Mouse (Mus musculus) MEL-GATA-1-ER (cell line): ENCODE data around the gene Pmfbp1.
"Not testable (repeated sequence)": the region's sequence is repeated elsewhere in the genome, so short reads cannot be mapped to it uniquely, and the experiment has no call there.

Source experiments
- DNase-seq: peaks from one replicate; pipeline ENCODE4 v3.0.0-alpha.2; 2012; ENCODE audit warnings: low read depth; ENCODE audit errors: extremely low read depth

The Pmfbp1 gene

DNA sequence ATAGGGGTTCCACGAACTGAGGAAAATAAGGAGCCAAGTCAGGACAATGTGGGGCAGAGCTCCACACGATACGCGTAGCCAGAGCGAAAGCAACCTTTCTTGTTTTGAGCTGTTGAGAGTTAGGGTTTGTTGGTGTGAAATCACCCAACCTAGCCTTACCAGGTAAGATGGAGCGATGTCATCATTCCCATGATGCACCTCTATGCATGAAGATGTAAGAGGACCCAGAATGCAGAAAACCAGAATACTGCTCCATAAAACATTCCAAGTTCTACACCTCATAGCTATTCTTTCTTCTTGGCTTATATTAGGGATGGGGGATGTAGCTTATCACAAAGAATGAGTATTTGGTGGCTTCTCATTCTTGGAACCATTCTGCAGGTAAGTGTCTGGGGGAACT, at the start of gene Pmfbp1:
TSS of gene Pmfbp1 (plus strand) at position 301 of the 400 bp plus-strand sequence.
- no peak for DNase-seq

DNA sequence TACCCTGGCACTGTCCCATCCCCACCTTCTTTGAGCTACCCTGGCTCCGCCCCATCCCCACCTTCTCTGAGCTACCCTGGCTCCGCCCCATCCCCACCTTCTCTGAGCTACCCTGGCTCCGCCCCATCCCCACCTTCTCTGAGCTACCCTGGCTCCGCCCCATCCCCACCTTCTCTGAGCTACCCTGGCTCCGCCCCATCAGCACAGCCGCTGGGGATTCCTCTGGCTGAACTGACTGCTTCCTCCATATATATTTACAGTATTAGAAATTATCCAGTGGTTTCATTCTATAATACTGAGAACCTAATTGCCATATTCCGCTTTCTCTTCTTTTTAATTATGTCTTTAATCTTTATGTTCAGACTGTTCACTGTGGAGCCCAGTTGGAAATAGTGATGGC, 46.9 kb upstream of the Pmfbp1 start:
- DNase-seq = not testable (repeated sequence)

DNA sequence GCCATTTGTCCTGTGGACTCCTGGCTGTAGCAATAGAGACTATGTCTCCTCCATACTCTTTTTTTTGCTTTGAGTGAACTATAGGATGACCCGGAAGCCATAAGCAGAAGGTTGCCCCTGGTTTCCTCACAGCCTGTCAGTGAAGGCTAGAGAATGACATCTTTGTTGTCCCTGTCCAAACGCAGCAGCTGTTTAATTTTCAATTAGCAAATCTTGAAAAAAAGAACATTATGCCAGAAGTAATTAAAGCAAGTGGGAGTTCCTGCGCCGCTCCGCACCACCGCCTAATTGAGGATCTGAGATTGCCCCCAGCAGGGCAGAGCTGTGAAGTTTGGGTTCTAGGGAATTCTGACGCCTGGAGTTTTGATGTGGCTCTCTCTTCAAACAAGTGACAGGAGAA, 42.8 kb upstream of the Pmfbp1 start:
- DNase-seq = no peak

DNA sequence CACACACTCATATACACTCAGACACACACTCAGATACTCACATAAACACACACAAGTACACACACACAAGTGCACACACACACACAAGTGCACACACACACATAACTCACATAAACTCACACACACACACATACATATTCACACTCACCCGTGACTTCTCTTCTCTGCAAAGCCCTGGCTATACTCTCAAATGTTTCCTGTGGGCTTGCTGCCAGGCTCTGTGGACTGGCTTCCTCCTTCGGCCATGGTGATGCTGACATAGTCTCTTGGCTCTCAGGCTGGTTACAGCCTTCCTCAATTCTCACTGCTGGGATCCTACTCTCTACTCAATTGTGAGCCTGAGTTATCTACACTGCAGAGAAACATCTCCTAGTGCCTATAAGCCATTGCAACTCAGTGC, 38.7 kb upstream of the Pmfbp1 start:
- DNase-seq = no peak

DNA sequence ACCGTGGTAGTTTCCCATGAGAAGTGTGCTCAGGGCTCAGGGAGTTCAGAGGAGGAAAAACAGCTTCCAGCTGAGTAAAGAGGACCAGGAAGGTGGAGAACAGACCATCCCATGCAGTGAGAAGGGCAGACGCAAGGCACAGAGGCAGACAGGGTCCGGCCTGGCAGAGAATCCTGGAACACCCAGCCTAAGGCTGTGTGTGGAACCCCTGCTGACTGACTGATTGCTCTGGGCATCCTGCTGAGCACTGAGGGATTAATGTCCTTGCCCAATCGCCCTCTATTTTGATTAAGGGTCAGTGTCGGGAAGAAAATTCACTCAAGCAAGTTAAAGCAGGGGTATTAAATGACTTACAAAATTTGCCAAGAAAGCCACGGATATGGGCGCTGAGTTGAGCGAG, 36.4 kb upstream of the Pmfbp1 start:
- DNase-seq = no peak

DNA sequence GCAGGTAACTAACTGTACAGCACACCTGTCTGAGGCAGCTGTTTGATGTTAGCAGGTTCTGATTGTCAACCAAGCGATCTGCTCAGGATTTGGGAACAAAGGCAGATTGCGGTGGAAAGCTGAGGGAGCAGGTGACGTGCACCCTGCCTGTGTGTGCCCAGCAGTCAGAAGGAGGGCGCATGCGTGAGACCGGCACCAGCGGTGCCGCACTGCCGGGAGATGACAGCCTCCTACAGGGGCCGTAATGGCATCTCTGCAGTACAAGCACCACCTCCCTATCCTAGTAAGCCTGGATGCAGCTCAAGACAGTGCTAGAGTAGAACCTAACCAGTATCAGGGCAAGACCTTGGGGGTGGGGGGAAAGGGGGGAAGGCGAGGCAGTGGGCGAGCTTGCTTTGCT, 35.2 kb upstream of the Pmfbp1 start:
- no peak for DNase-seq

DNA sequence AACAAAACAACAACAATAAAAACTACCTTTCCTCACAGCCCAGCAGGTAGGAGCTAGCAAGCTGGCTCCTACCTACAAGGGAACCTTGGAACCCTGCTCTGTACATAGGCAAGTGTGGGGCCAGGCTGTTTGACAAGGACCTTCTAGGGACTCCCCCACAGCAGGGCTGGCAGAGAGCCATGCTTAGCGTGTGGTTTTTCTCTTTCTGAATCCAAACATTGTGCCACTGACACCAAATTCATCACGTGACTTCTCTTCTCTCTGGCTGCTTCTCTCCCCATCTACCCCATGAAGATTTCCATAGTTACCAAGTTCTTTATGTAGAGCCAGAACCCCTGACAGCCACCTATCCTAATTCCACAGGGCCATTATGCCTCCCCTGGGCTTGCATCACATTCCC, 30.8 kb upstream of the Pmfbp1 start:
- no peak for DNase-seq

DNA sequence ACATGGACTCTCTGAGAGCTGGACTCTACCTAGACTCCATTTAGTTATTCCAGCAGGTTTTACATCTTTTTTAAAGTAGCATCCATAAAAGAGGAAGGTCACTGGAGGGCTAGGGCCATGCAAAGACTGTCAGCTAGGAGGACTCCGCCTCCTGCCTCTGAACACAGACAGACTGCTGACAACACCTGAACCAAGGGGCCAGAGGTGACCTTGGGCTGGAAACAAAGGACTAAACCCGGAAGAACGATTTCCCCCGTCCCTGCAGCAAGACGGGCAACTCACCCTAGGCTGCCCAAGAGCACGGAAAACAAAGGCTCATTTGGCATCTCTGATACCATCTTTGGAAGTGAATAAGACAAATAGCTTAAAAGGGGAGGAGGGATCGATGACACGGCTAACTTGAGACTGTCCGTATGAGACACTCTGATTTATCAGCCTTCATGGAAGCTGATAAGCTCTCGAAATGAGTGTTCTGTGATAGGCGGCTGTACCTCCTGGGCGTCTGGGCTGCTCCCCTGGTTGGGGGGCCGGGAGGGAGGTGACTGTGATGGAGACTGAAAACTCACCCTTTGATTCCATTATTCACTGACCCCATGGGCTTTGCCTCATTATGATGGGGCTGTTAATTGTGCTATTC, 30.0 kb upstream of the Pmfbp1 start:
- DNase-seq = no peak

DNA sequence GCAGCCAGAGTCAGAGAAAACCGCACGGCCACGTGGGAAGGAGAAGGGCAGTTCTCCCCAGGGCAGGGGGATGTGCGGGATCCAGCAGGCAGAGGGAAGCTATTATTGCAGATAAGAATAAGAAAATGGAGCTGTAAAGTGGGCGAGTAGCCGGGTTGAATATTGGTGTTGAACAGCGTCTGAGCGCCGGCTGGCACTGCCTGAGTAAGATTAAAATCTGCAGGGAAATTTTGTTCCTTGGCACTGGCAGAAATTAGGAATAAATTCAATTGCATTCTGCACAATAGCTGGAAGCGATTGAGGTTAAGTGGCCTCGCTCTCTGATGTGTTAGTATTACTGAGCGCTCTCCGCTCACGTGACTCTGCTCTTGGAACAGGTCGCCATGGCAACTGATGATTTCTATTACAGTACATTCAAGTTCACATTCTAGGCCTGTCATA, 29.4 kb upstream of the Pmfbp1 start:
- DNase-seq = no peak

DNA sequence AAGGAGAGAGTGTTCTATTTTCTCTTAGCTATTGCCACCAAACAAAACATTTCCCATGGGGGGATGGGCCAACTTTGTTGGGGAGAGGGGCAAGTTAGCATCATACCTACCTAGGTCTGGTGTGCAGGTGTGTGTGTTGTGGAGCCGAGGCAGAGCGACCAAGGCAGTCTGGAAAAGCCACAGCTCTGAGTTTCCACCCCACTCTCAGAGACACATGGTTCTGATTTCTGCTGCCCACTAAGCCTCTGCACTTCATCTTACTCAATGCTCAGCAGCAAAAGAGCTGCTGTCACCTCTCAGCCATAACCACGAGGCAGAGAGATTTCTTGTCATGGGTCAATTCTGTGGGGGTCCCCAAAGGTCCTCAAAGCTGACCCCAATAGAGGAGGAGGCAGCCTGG, 28.8 kb upstream of the Pmfbp1 start:
- no peak for DNase-seq

DNA sequence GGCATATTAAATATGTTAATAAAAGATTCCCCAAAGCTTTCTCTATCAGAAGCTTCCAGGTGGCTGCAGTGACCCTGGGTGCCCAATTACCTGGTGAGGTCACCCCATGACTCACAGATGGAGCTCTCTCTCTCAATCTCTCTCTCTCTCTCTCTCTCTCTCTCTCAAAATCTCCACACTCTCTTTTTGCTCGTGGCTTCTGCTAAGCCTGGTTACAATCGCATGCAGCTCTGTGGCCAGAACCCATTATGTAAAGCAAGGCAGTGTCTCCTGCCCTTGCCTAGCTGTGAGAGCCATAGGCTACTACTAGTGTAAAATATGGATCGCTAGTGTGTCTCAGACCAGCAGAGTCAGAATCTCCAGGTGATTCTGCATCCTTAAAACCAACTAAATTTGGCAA, 28.1 kb upstream of the Pmfbp1 start:
- DNase-seq = no peak

DNA sequence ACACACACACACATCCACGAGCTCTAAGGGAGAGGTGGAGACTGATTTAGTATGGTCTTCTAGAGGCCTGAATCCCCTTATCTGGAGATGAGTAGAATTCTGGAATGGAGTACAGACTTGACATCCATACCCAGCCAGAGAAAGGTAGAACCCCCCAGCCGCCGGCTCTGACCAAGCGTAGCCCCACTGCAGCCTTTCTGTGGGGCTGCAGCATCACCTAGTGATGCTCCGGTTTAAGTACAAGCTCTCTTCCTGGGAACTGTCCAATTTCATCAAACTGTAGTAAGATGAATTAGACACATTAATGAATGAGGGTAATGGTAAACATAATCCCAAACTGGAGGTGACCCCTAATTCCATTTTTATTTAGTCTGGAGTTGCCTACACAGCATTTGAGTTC, 26.3 kb upstream of the Pmfbp1 start:
- no peak for DNase-seq

DNA sequence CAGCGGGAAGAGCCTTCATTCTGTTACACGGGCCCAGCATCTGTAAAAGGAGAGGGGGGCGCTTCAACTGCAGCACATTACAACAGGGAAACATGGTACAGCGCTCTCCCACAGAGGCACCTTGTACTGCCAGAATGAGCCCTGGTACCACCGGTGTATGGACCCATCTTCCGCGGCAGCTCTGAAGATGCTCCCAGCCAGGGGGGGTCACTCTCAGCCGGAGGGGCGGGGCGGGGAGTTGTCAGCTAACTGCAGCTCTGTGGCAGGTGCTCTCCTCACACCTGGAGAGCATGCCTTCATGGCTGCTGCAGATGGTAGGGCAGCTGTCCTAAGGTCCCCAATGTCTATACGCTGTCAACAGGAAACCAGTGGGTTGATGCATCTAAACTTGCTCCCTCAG, 25.7 kb upstream of the Pmfbp1 start:
- no peak for DNase-seq

DNA sequence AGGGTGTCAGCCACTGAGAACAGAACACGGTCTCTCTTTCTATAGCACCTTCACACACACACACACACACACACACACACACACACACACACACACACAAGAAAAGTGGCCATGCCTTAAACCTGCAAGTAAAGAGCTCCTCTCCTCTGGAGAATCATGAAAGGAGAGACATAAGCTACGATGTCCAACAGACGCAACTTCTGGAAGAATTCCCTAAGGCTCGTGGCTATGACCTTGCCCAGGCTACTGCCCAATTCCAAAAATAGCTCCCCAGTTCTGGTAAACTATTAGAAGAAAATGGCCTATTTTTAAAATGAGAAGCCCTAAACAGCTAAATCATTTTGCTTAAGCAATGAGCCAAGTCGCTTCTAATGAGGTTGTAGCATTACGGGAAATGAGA, 22.0 kb upstream of the Pmfbp1 start:
- DNase-seq = no peak

DNA sequence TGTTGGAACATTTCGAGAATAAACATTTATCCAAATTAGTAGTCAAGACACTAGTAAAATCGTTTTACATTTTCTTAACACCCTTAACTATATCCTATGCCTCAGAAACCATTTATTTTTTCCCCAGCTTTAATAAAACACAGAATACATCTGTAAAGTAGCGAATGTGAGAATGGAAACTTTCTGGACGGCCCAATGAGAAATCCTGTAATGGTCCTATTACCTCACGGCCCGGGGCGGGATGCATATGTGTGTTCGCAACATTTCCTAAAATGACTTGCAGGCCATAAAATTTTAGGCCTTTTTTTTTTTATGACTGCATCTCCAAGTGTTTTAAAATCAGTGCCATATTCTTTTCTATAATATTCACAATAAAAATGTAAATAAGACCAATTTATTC, 21.4 kb upstream of the Pmfbp1 start:
- DNase-seq = no peak

DNA sequence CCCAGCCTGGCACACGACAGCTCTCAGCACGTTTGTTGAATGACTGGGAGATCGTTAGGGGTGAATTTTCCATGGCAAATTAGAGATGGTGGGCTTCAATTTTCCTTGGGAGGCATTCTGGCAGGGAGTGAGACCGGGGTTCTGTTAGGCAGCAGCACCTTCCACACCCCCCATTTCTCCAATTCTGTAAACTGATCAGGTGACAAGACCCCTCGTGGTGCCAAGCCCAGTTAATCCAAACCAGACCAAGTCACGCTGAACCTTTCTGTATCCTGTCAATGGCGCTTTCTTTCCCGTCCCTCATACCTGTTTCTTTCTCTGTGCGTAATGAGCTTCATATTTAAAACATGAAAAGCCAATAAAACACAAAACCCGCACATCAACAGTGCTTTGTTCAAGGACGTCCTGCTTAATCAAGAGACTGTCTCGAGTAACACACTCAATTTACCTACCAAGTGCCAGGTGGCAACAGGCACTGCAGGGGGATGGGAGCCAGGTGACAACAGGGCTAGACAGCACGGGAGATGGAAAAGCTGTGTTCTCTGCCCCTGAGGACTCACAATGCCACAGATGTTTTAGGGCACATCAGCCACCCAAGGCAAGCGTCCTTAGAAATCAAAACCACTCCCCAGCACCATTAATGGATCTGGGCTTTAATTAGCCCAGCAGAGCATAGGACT, 19.2 kb upstream of the Pmfbp1 start:
- DNase-seq = no peak

DNA sequence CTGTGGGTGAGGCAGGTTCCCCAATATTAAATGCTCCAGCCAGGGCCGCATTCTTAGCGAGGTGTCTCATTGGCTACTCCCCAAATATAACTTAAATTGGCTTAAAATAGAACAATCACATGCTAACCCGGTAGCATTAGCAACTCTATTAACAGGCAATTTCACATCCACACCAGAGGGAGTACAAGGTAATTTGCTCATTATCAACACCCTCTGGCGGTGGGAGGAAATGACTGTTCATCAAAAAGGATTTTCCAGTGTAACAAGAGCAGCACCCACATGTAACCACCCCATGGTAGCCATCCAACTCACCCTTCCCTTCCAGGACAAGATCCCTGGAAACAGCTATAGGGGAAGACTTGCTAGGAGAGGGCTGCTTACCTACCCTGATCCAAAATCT, 18.4 kb upstream of the Pmfbp1 start:
- no peak for DNase-seq

DNA sequence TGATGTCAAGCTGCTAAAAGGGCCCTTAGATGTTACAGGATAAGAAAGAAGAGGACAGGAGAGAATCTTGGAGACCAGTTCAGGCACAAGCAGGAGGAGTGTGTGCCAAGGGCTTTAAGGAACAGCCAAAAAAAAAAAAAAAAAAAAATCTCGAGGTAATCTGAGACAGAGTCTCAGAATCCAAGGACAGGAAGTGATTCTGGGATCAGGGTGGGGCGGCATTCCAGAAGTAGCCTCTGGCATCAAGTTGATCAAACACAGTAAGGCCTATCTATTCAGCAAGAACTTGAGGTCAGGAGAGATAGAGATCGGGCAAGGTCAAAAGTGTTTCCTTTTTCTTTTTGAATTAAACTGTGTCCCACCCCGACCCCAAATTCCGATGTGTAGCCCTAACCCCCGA, 15.2 kb upstream of the Pmfbp1 start:
- no peak for DNase-seq

DNA sequence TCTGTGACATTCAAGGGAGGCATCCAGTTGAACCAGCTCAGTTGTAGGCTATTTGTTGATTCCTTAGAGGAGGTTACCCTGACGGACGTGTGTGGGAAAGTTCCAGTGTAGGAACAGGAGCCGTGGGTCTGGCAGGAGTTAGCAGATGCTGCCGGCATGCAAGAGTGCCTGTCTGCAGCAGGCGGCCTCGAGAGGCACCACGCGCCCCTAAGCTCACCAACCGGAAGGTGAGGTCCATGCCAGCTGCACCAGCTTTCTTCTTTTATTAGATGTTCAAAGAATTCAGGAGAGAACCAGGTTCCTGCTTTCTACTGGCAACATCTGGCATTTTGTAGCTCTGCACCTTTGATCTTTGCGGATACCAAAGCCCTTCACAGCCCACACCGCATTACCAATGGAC, 9.1 kb upstream of the Pmfbp1 start:
- no peak for DNase-seq

DNA sequence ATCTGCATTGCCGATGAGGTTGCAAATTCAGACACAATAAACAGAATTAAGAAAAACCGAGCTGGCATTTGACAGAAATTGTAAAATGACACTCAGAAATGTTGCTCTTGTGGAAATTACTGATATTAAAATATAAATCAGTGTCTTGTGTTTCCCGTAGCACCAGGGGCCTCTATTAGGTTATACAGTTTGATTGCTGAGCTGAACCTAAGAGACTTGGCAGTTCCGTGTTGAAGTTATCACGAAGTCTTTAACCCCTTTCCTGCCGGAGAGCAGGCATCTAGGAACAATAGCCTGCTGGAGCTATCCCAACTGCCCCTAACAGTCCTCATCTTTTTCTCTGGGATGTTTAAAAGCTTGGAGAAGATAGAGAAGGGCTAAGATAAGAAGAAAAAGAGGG, 8.3 kb upstream of the Pmfbp1 start:
- DNase-seq = no peak

DNA sequence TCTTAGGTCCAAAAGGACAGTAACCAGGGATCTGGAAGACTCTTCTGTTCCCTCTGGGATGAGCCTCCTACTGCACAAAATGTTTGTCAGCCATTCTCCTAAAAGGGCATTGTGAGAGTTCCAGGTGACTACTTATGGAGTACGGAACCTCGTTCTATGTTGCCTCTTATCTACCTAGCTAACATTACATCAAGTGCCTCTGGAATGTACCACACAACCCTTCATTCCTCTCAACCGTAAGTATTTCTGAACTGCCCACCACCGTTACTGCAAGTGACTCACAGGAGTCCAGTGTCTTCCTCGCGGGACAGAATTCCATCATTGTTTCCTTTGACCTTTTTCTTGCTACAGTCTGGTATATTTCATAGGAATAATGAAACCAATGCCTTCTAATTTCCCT, 1.0 kb upstream of the Pmfbp1 start:
- no peak for DNase-seq

DNA sequence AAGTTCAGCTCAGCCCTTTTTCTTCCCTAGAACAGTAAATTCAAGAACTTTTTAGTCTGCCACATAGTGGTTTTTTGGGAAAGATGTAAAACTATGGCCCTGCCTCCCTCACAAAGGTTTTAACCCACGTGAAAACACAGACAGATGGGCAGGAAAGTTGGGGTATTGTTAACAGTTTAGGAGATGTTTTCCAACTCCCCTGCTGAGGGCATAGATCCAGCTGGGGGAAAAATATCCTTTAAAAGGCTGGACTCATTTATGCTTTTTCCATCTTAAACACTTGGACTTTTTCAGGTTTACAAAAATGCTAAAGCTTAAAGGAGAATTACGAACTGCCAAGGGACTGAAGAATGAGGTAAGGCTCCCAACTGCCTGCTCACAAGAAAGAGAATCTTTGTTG, 774 bp downstream of the Pmfbp1 start:
- DNase-seq = no peak

DNA sequence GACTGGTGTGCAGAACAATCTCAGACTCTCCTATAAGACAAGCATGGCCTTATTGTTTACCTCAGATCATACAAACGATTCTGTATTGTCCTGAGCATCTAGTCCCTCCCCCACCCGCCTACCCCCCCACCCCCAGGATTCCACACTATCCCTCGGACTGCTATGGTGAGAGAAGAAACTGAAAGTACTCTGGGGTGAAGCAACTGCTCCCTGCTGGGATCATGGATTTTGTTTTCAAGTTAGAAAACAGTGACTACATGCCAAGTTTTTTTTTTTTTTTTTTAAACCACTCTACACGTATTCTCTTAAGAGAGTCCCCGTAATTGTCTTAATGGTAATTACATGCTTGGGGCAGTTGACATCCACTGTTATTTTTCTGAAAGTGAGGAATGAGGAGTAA, 3.6 kb downstream of the Pmfbp1 start:
- no peak for DNase-seq
